Mouse (Mus musculus) left cerebral cortex, adult 9 months (tissue): ENCODE measurements around the gene Rbl1.
"Not testable (repeated sequence)": the region's sequence is repeated elsewhere in the genome, so short reads cannot be mapped to it uniquely, and the experiment has no call there.

Experiments
- DNase-seq, 2 experiments: peaks; one replicate each; pipeline ENCODE4 v3.0.0; 2022; ENCODE audit warnings: low spot score in 2 of 2

Gene Rbl1

DNA sequence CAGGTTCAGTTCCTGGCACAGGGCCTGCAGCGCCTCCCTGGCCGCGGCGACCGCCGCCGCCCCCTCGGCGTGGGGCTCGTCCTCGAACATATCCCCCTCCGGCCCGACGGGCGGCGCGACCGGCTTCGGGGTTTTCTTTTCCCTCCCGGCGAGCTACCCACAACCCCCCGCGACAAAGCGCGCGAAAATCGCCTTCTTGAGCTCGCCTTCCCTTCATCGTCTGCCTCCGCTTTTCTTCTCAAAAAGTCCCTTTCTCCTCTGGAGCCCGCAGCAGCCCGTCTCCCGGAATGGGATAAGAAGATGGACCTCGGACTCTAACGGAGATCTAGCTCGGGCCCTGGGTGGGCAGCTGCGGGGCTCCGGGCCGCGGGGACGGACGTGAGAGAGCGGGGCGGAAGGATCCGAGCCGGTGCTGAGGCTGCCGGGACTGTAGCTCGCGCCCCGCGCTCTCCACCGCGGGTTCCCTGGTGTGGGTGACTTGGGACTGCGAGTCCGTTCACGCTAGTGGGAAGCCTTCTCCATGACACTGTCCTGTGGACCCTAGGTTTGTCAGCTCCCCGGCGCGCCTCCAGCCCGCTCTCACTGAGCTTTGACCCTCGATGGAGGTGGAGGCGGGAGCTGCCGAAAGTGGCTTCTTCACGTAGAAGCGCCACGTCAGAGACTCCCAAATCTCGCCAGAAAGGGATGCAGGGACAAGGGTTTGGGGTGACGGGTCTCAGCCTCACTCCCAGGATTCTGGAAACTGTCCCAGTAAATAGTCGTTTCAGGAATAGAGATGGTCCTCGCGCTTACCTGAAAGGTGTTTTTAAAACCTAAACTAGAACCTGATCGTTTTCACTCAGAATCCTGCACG lies at the start of gene Rbl1:
Gene Rbl1 (minus strand): TSS at position 169 of the 853 bp plus-strand sequence.
- peak; percentile 62 to 85 for DNase-seq

DNA sequence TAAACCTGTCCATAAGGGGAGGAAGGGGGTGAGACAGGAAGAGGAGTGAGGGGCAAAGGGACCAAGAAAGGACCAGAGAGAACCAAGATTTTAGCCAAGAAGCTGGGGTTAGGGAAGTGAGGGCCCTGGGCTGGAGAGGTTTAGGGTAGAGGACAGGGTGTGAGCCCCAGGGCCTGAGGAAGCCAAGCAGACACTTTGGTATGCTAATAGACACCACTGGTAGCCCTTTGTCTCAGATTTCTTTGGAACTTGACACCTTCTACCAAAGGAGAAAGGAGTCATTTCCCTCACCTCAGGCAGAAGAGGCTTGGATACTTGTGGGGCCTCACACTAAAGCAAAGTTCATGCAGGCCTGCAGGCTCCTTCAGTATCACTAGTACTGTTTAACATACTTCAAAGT lies 43.8 kb upstream of the Rbl1 start:
- no peak for DNase-seq

- DNase-seq = no peak
Observed at GRCm38 (mm10) chr2:157245603-157246002, 41.3 kb upstream of the Rbl1 start.

DNA sequence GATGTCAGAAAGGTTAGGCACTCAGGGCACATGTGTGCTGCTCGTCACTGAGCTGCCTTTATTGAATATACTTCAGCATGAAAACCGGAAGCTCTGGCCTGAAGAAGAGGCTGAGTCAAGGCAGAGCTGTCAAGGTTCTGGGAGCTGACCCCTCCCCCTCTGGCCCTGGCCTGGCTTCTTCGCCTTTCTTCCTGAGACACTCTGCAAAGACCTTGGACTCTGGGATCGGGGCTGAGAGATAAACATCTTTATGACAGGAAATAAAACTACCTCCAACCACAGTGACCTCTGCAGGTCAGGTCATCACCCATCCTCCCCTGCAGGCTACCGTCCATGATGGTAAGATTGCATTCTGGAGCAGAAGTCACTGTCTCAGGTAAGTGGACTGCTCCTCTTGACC lies 40.7 kb upstream of the Rbl1 start:
- DNase-seq = no peak

GRCm38 (mm10) chr2:157235946-157236345 lies 31.6 kb upstream of the Rbl1 start:
- no peak for DNase-seq

GRCm38 (mm10) chr2:157221916-157222315 lies 17.6 kb upstream of the Rbl1 start:
- not testable (repeated sequence) for DNase-seq

GRCm38 (mm10) chr2:157220108-157220507 lies 15.8 kb upstream of the Rbl1 start:
- DNase-seq = no peak

- DNase-seq = no peak
Observed at GRCm38 (mm10) chr2:157211731-157212130, 7.4 kb upstream of the Rbl1 start.

GRCm38 (mm10) chr2:157203459-157204365 lies 622 bp downstream of the Rbl1 start:
- DNase-seq = peak in 1 of 2 experiments; percentile 8

- DNase-seq = no peak
Observed at GRCm38 (mm10) chr2:157203026-157203425, 1.3 kb downstream of the Rbl1 start.

DNA sequence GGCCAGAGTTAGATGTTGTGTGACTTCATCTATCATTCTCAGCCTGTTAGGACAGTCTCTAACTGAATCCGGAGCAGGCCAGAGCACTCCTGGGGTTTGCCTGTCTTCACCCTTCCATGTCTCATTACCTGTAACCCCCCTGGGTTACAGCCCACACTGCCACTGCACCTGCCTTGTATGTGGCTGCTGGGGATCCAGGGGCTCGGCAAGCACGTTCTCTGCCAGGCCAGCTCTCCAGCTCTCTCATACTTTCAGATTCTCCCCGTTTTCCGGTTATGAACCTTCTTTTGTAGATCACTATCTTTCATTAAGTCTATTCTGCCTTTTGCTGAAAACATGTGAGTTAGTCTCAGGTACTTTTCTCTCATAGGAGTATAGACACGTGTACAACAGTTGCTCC lies 2.0 kb downstream of the Rbl1 start:
- no peak for DNase-seq

DNA sequence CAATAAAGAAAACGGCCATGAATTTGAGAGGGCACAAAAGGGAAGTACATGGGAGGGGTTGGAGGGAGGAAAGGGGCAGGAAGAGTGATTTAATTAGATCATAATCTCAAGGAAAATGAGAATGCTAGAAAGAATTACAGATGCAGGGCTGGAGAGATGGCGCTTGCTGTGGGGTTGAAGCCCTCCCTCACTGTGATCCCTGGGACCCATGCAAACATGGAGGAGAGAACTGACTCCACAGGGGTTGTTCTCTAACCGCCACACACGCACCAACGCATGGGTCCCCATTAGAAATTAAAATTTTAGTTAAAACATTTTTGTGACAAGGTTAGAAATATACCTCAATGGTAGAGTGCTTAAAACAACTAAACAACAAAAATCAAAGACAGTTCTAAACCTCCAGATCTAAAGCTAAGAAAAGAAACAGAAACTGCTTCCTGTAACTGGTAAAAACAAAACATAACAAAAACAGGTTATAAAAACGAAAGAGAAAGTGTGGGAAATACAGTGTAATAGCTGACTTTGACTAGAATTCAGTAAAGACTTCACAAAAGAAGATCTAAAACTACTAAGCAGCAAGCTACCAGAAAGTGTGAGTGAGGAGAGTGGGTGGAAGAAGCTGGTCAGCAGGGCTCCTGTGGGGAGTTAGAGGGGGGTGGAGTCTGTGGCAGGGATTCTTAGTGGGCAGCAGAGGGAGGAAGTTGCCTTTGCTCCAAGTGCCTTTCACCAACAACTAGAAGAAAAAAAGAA lies 3.1 kb downstream of the Rbl1 start:
- DNase-seq = no peak

- not testable (repeated sequence) for DNase-seq
Observed at GRCm38 (mm10) chr2:157198405-157198804, 5.9 kb downstream of the Rbl1 start.

DNA sequence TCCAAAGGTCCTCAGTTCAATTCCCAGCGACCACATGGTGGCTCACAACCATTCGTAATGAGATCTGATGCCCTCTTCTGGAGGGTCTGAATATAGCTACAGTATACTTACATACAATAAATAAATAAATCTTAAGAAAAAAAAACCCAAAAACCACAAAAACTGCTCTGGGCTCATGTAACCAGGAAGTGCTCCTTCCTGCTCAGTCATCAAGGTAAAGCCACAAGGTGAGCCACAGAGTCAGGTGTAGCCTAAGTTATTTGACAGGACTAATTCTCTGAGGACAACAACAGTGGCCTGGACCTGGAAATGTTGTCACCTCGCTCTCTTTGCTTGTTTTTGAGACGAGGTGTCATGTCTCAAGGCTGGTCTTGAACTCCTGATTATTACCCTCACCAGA lies 13.7 kb downstream of the Rbl1 start:
- no peak for DNase-seq

- no peak for DNase-seq
Observed at GRCm38 (mm10) chr2:157187223-157187622, 17.1 kb downstream of the Rbl1 start.

DNA sequence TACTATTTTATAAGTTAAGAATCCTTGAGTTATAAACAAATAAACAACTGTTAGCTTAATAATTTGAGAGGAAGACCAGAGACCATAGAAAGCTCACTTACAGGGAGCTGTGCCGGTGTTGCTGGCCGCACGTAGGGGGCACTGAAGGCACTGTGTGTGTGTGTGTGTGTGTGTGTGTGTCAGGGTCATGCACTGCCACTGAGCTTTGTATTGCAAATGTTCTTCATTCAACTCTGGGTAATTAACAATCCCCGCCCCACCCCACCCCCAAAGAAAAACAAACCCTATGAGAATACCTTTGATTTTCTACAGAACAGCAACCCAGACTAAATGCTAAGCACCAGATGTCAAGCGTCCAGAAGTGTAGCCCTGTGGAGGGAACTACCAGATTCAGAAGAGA lies 17.8 kb downstream of the Rbl1 start:
- no peak for DNase-seq

GRCm38 (mm10) chr2:157185022-157185660 lies 19.2 kb downstream of the Rbl1 start:
- DNase-seq = no peak

DNA sequence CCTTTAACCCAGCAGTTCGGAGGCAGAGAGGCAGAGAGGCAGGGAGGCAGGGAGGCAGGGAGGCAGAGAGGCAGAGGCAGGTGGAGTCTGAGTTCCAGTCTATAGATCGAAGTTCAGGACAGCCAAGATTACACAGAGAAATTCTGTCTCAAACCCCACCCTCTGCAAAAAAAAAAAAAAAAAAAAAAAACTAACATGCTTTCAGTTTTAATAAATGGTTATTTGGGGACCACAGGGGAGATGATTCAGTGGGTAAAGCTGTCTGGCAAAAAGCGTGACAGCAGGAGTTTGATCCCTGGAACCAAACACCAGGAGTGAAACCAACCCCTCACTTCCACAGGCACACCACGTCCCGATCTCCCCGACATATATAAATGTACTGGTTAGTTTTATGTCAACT lies 26.2 kb downstream of the Rbl1 start:
- DNase-seq = no peak

GRCm38 (mm10) chr2:157176248-157176647 lies 28.1 kb downstream of the Rbl1 start:
- DNase-seq = no peak

DNA sequence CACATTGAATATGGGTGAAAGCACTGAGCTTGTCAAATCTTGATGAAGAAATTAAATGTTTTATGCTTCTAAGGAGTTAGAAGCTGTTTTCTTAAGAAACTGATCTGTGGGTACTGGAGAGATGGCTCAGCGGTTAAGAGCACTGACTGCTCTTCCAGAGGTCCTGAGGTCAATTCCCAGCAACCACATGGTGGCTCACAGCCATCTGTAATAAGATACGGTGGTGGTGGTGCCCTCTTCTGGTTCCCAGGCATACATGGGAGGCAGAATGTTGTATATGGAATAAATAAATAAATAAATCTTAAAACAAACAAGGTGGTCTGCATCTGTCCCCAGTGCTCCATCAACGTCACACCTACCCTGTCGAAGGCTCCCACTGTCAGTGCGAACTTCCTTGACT lies 29.9 kb downstream of the Rbl1 start:
- no peak for DNase-seq

- DNase-seq = no peak
Observed at GRCm38 (mm10) chr2:157173555-157173954, 30.8 kb downstream of the Rbl1 start.
